Mouse (Mus musculus): ENCODE measurements at regions not wholly inside any gene's neighbourhood (a gene's known extent, or its start where the extent isn't known, plus 50 kb on each side); places are given as distances from the start of the nearest gene placed in this dataset.
A peak's percentile ranks its signal among the peaks of the same experiment; 100 is the strongest.

GRCm38 (mm10) chr1:97555565-97555955 is 106.3 kb downstream of the D1Ertd622e start:
- Histone ChIP-seq H3K27ac (ENCODE audit: low read depth, low read length) (no peak overlapping the region), H3K36me3 (ENCODE audit: control insufficient read depth, insufficient read depth, low read length) (no peaks in the 10 kb centered on the region), H3K4me2 (ENCODE audit: low read length) (no peak overlapping the region), H3K27me3 (replicated peaks; ENCODE audit: control insufficient read depth, insufficient read depth, low read length) (no peaks in the 10 kb centered on the region), H3K4me1 (ENCODE audit: control insufficient read depth, insufficient read depth, low read length) (no peaks in the 10 kb centered on the region), H3K4me3 (ENCODE audit: low read depth, low read length) (no peak overlapping the region), H3K9me3 (replicated peaks; ENCODE audit: control insufficient read depth, low read length) (no peaks in the 10 kb centered on the region), H3K9ac (ENCODE audit: low read length) (no peak overlapping the region)
- WGBS = 88% methylated on average over 1 of the region's 1 CpGs
- DNase-seq (ENCODE audit: low spot score) (no peak), ATAC-seq (no peak)

GRCm38 (mm10) chr1:97554936-97555564 is 106.8 kb downstream of the D1Ertd622e start:
- Histone ChIP-seq H3K4me1 (ENCODE audit: control insufficient read depth, insufficient read depth, low read length) (no peaks in the 10 kb centered on the region), H3K27ac (ENCODE audit: low read depth, low read length) (no peak overlapping the region), H3K36me3 (ENCODE audit: control insufficient read depth, insufficient read depth, low read length) (no peaks in the 10 kb centered on the region), H3K4me3 (ENCODE audit: low read depth, low read length) (no peak overlapping the region), H3K9ac (ENCODE audit: low read length) (no peak overlapping the region), H3K9me3 (replicated peaks; ENCODE audit: control insufficient read depth, low read length) (no peaks in the 10 kb centered on the region), H3K27me3 (replicated peaks; ENCODE audit: control insufficient read depth, insufficient read depth, low read length) (no peaks in the 10 kb centered on the region), H3K4me2 (ENCODE audit: low read length) (no peak overlapping the region)
- WGBS = 58% methylated on average over 6 of the region's 6 CpGs
- DNase-seq (ENCODE audit: low spot score) (peak; percentile 36), ATAC-seq (no peak)

GRCm38 (mm10) chr1:97553485-97554474 is 108.1 kb downstream of the D1Ertd622e start:
- no peak overlapping the region for H3K9ac ChIP-seq (ENCODE audit: low read length)
- H3K4me1 ChIP-seq (ENCODE audit: control insufficient read depth, insufficient read depth, low read length) = no peaks in the 10 kb centered on the region
- no peaks in the 10 kb centered on the region for H3K9me3 ChIP-seq (replicated peaks; ENCODE audit: control insufficient read depth, low read length)
- WGBS = 75% methylated on average over 8 of the region's 8 CpGs
- no peak overlapping the region for H3K4me3 ChIP-seq (ENCODE audit: low read depth, low read length)
- no peak overlapping the region for H3K27ac ChIP-seq (ENCODE audit: low read depth, low read length)
- no peaks in the 10 kb centered on the region for H3K36me3 ChIP-seq (ENCODE audit: control insufficient read depth, insufficient read depth, low read length)
- ATAC-seq (peak; percentile 77; the same call in 1 of the 2 replicates), DNase-seq (ENCODE audit: low spot score) (peak; percentile 38)
- no peak overlapping the region for H3K4me2 ChIP-seq (ENCODE audit: low read length)
- no peaks in the 10 kb centered on the region for H3K27me3 ChIP-seq (replicated peaks; ENCODE audit: control insufficient read depth, insufficient read depth, low read length)

GRCm38 (mm10) chr1:97552886-97553285 is 109.0 kb downstream of the D1Ertd622e start:
- Histone ChIP-seq H3K4me2 (ENCODE audit: low read length) (no peak overlapping the region), H3K36me3 (ENCODE audit: control insufficient read depth, insufficient read depth, low read length) (no peaks in the 10 kb centered on the region), H3K9me3 (replicated peaks; ENCODE audit: control insufficient read depth, low read length) (no peaks in the 10 kb centered on the region), H3K27ac (ENCODE audit: low read depth, low read length) (no peak overlapping the region), H3K27me3 (replicated peaks; ENCODE audit: control insufficient read depth, insufficient read depth, low read length) (no peaks in the 10 kb centered on the region), H3K4me3 (ENCODE audit: low read depth, low read length) (no peak overlapping the region), H3K9ac (ENCODE audit: low read length) (no peak overlapping the region), H3K4me1 (ENCODE audit: control insufficient read depth, insufficient read depth, low read length) (no peaks in the 10 kb centered on the region)
- no peak for ATAC-seq
- DNase-seq (ENCODE audit: low spot score) = no peak
- 92% methylated on average over 2 of the region's 2 CpGs for WGBS

- Histone ChIP-seq H3K36me3 (ENCODE audit: control insufficient read depth, insufficient read depth, low read length) (no peaks in the 10 kb centered on the region), H3K27me3 (replicated peaks; ENCODE audit: control insufficient read depth, insufficient read depth, low read length) (no peaks in the 10 kb centered on the region), H3K9me3 (replicated peaks; ENCODE audit: control insufficient read depth, low read length) (no peaks in the 10 kb centered on the region), H3K4me2 (ENCODE audit: low read length) (no peak overlapping the region), H3K9ac (ENCODE audit: low read length) (no peak overlapping the region), H3K27ac (ENCODE audit: low read depth, low read length) (no peak overlapping the region), H3K4me3 (ENCODE audit: low read depth, low read length) (no peak overlapping the region), H3K4me1 (ENCODE audit: control insufficient read depth, insufficient read depth, low read length) (peaks cover 7% of the 10 kb centered on the region; the same call in 1 of the 2 replicates)
- ATAC-seq = peak; percentile 30
- DNase-seq (ENCODE audit: low spot score) = no peak
Measured at GRCm38 (mm10) chr1:97541162-97541493, 120.7 kb downstream of the D1Ertd622e start.

- DNase-seq (ENCODE audit: low spot score) (peak; percentile 84), ATAC-seq (peak; percentile 94)
- no peaks in the 10 kb centered on the region for H3K27me3 ChIP-seq (replicated peaks; ENCODE audit: control insufficient read depth, insufficient read depth, low read length)
- 0 out of 2 replicates have a peak overlapping the region, but pooled peaks have one; percentile 5 for H3K4me3 ChIP-seq (ENCODE audit: low read depth, low read length)
- H3K9ac ChIP-seq (ENCODE audit: low read length) = peak overlapping the region; percentile 6; the same call in 1 of the 2 replicates
- no peaks in the 10 kb centered on the region for H3K9me3 ChIP-seq (replicated peaks; ENCODE audit: control insufficient read depth, low read length)
- H3K4me1 ChIP-seq (ENCODE audit: control insufficient read depth, insufficient read depth, low read length) = peaks cover 7% of the 10 kb centered on the region; the same call in 1 of the 2 replicates
- H3K4me2 ChIP-seq (ENCODE audit: low read length) = peak overlapping the region; percentile 30
- H3K36me3 ChIP-seq (ENCODE audit: control insufficient read depth, insufficient read depth, low read length) = no peaks in the 10 kb centered on the region
- peak overlapping the region; percentile 74 for H3K27ac ChIP-seq (ENCODE audit: low read depth, low read length)
- WGBS = 5% methylated on average over 16 of the region's 16 CpGs
Measured at GRCm38 (mm10) chr1:97540291-97541161, 121.3 kb downstream of the D1Ertd622e start.

- Histone ChIP-seq H3K4me1 (ENCODE audit: control insufficient read depth, insufficient read depth, low read length) (no peaks in the 10 kb centered on the region), H3K4me3 (ENCODE audit: low read depth, low read length) (no peak overlapping the region), H3K27me3 (replicated peaks; ENCODE audit: control insufficient read depth, insufficient read depth, low read length) (no peaks in the 10 kb centered on the region), H3K27ac (ENCODE audit: low read depth, low read length) (no peak overlapping the region), H3K9me3 (replicated peaks; ENCODE audit: control insufficient read depth, low read length) (no peaks in the 10 kb centered on the region), H3K4me2 (ENCODE audit: low read length) (no peak overlapping the region), H3K9ac (ENCODE audit: low read length) (no peak overlapping the region), H3K36me3 (ENCODE audit: control insufficient read depth, insufficient read depth, low read length) (no peaks in the 10 kb centered on the region)
- WGBS = 71% methylated on average over 1 of the region's 1 CpGs
- DNase-seq (ENCODE audit: low spot score) (no peak), ATAC-seq (no peak)
Measured at GRCm38 (mm10) chr1:97496915-97497314, 165.0 kb downstream of the D1Ertd622e start.

- no peaks in the 10 kb centered on the region for H3K36me3 ChIP-seq (ENCODE audit: control insufficient read depth, insufficient read depth, low read length)
- 65% methylated on average over 2 of the region's 2 CpGs for WGBS
- ATAC-seq (no peak), DNase-seq (ENCODE audit: low spot score) (no peak)
- H3K4me3 ChIP-seq (ENCODE audit: low read depth, low read length) = no peak overlapping the region
- H3K9me3 ChIP-seq (replicated peaks; ENCODE audit: control insufficient read depth, low read length) = no peaks in the 10 kb centered on the region
- H3K4me1 ChIP-seq (ENCODE audit: control insufficient read depth, insufficient read depth, low read length) = no peaks in the 10 kb centered on the region
- H3K4me2 ChIP-seq (ENCODE audit: low read length) = no peak overlapping the region
- no peak overlapping the region for H3K9ac ChIP-seq (ENCODE audit: low read length)
- no peak overlapping the region for H3K27ac ChIP-seq (ENCODE audit: low read depth, low read length)
- no peaks in the 10 kb centered on the region for H3K27me3 ChIP-seq (replicated peaks; ENCODE audit: control insufficient read depth, insufficient read depth, low read length)
Measured at GRCm38 (mm10) chr1:97479921-97480320, 182.0 kb downstream of the D1Ertd622e start.
